Mouse (Mus musculus) megakaryocyte, embryonic 14.5 days (primary cell): ENCODE measurements around the gene Tmem237.

Source experiments
- FLI1 ChIP-seq: IDR thresholded peaks from 2 replicates; pipeline ENCODE4 v1.6.1; 2012; ENCODE audit warnings: low read length, inconsistent platforms, mixed read lengths
- GATA1 ChIP-seq: IDR thresholded peaks from 3 replicates; pipeline ENCODE4 v1.6.1; 2012; ENCODE audit warnings: mixed read lengths, low read length, inconsistent platforms, borderline replicate concordance

GRCm38 (mm10) chr1:59161396-59161795, 41.2 kb upstream of the Tmem237 start:
- TF ChIP-seq FLI1: no peak
- TF ChIP-seq GATA1: no peak
